Mouse (Mus musculus) embryonic stem cell, embryonic (primary cell): Measurements from ENCODE around the gene Slc9a3r1.

Experiments used
- CTCF ChIA-PET, 4 experiments: fragments of 300-600 bp in 2 of 4; fragments of 350-600 bp in 2 of 4; sonication (Branson Sonifier 250); formaldehyde crosslinking; loops; one replicate each; lab custom pipeline; 2022; ENCODE audit warnings: inconsistent platforms in 2 of 4; lab: Charles Lee
- POLR2A ChIA-PET, 4 experiments: fragments of 300-600 bp in 2 of 4; fragments of 350-600 bp in 2 of 4; sonication (Branson Sonifier 250); formaldehyde crosslinking; loops; one replicate each; lab custom pipeline; 2022; ENCODE audit warnings: antibody characterized with exemption in 4 of 4, inconsistent platforms in 1 of 4; lab: Charles Lee

Slc9a3r1 gene

DNA sequence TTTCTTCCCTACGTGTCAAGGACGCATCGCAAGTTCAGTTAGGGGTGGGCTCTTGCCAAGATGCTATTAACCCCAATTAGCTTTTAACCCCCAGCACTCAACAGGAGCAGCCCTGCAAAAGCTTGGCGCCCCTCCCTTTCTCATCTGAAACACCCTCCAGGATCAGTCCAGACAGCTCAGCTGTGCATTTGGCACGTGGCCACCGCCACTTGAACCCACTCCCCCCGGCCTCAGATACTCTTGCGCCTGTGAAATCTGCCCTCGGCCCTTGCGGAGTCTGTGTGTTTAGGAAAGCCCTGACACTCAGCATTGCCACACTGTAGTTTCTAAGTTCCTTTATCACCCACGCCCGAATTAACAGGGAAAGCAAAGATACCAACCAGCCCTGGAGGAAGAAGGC is 58.9 kb downstream of the Slc9a3r1 start:
- ChIA-PET POLR2A (interaction anchor here in 2 of 4 experiments (0.6 to 10.9 kb wide), 6 partner anchors 10 to 44 kb away, joined by 3 to 179 read pairs (median 4); no protein-coding TSS in a partner anchor), CTCF (interaction anchor here in 2 of 4 experiments (0.9 to 6.1 kb wide), 4 partner anchors 20 to 118 kb away, joined by 4 to 122 read pairs (median 4); partner anchors contain the start of gene Grin2c (in 1 of the 2))

DNA sequence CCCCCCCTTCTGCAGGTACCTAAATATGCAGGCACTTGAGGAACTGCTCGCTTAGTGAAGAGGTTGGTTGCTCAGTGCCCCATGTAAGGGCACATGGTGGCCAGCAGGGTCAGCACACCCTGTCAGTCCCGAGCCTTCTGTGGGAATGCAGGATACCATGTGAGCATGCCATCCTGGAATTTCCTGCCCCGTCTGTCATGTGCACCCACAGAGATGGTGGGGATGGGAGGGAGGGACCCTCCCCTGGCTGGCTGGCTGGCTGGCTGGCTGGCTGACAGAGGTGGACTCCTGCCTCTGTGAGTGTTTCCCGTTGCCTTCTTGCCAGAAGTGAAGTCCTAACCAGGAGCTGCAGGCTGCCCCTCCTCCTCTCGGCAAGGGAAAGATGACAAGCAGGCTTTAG is 59.4 kb downstream of the Slc9a3r1 start:
- CTCF ChIA-PET: interaction anchor here in 2 of 4 experiments (1.0 to 6.1 kb wide), 5 partner anchors 10 to 62 kb away, joined by 4 to 122 read pairs (median 4); partner anchors contain the start of gene Grin2c (in 1 of the 2)
- POLR2A ChIA-PET: interaction anchor here in 2 of 4 experiments (0.6 to 10.9 kb wide), 6 partner anchors 16 to 190 kb away, joined by 3 to 179 read pairs (median 4); partner anchors contain the start of gene Slc9a3r1 (in 1 of the 2)

- ChIA-PET CTCF (interaction anchor here in 3 of 4 experiments (1.0 to 6.1 kb wide), 10 partner anchors 9 to 63 kb away, joined by 4 to 122 read pairs (median 20); partner anchors contain the start of genes Grin2c (in 2 of the 3) and Fdxr (in 1 of the 3)), POLR2A (interaction anchor here in 2 of 4 experiments (1.1 to 10.9 kb wide), 7 partner anchors 9 to 61 kb away, joined by 3 to 179 read pairs (median 6); partner anchors contain the start of genes Grin2c (in 1 of the 2), Nat9 (in 1 of the 2), Slc9a3r1 (in 1 of the 2) and Tmem104 (in 1 of the 2))
These were observed 60.3 kb downstream of the Slc9a3r1 start for GRCm38 (mm10) chr11:115223451-115223850.

GRCm38 (mm10) chr11:115223877-115224276 is 60.7 kb downstream of the Slc9a3r1 start:
- POLR2A ChIA-PET: interaction anchor here in 2 of 4 experiments (1.1 to 10.9 kb wide), 8 partner anchors 9 to 61 kb away, joined by 3 to 179 read pairs (median 11); partner anchors contain the start of genes Fdxr (in 1 of the 2), Grin2c (in 1 of the 2), Nat9 (in 1 of the 2) and Slc9a3r1 (in 1 of the 2)
- CTCF ChIA-PET: interaction anchor here (1.0 to 6.1 kb wide), 14 partner anchors 9 to 66 kb away, joined by 3 to 122 read pairs (median 16); partner anchors contain the start of genes Grin2c (in 2 of the 4) and Fdxr (in 1 of the 4)

- CTCF ChIA-PET: interaction anchor here (0.5 to 6.1 kb wide), 128 partner anchors 8 to 1868 kb away, joined by 3 to 122 read pairs (median 4); partner anchors contain the start of genes Fdxr (in 3 of the 4), Grin2c (in 3 of the 4), Slc9a3r1 (in 3 of the 4) and Nat9 (in 2 of the 4)
- POLR2A ChIA-PET: interaction anchor here in 3 of 4 experiments (0.6 to 10.9 kb wide), 41 partner anchors 9 to 299 kb away, joined by 3 to 179 read pairs (median 5); partner anchors contain the start of genes Grin2c (in 3 of the 3), Fdxr (in 2 of the 3), Nat9 (in 1 of the 3) and Slc9a3r1 (in 1 of the 3)
These were observed 61.7 kb downstream of the Slc9a3r1 start for GRCm38 (mm10) chr11:115224889-115225288.

DNA sequence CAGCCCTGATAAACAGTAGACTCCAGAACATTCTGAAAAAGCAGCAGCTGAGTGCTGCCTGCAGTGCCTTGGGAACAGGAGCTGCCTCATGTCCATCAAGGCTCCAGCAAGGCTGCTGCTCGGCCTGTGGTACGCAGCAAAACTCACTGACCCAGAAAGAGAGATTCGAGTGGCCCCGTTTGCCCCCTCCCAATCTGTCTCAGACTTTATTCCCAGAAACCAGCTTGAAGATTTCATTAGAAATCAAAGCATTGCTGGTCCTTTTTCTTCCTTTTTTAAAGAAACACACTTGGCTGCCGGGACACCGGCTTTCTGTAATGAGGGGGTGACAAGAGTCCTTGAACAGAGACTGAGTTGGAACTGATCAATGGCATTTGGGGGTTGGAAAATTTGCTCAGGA is 62.2 kb downstream of the Slc9a3r1 start:
- ChIA-PET CTCF (interaction anchor here (0.5 to 6.1 kb wide), 119 partner anchors 8 to 1867 kb away, joined by 3 to 122 read pairs (median 5); partner anchors contain the start of genes Fdxr (in 3 of the 4), Grin2c (in 3 of the 4), Slc9a3r1 (in 3 of the 4) and Nat9 (in 2 of the 4)), POLR2A (interaction anchor here in 3 of 4 experiments (0.6 to 10.9 kb wide), 44 partner anchors 8 to 121 kb away, joined by 3 to 179 read pairs (median 5); partner anchors contain the start of genes Grin2c (in 3 of the 3), Fdxr (in 2 of the 3), Nat9 (in 1 of the 3) and Slc9a3r1 (in 1 of the 3))

DNA sequence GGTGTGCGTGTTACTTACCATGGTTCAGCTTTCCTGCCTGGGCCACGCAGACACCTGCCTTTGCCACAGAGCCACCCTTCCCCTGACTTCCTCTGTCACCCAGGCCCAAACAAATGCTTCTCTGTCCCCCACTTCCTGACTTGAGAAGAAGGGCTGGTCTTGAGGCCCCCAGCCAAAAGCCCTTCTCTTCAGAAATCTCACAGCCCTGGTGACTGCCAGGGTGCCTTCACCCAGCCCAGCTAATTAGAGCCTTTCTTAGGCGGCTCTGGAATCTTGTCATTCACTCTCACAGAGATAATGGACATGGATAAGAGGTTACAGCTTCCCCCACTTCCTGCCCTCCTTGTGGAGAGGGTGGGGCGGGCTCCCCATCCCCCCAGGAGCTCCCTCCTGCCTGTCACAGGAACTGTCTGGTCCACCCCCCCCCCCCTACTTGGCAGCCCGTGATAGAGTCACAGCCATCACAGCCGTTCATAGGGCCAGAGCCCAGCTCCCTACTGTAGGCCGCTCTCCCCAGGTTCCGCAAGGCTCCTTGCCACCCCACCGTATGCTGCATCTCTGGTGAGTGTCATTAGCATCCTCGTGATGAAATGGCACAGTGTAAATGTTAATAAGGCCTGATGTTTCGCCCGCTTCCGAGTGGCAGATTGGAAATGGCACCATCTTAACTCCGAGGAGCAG is 63.8 kb downstream of the Slc9a3r1 start:
- CTCF ChIA-PET: interaction anchor here (0.6 to 6.1 kb wide), 12 partner anchors 10 to 427 kb away, joined by 3 to 122 read pairs (median 4); partner anchors contain the start of gene Grin2c (in 3 of the 4)
- POLR2A ChIA-PET: interaction anchor here (0.6 to 10.9 kb wide), 28 partner anchors 8 to 303 kb away, joined by 3 to 179 read pairs (median 4); partner anchors contain the start of genes Fdxr (in 2 of the 4) and Grin2c (in 2 of the 4)

DNA sequence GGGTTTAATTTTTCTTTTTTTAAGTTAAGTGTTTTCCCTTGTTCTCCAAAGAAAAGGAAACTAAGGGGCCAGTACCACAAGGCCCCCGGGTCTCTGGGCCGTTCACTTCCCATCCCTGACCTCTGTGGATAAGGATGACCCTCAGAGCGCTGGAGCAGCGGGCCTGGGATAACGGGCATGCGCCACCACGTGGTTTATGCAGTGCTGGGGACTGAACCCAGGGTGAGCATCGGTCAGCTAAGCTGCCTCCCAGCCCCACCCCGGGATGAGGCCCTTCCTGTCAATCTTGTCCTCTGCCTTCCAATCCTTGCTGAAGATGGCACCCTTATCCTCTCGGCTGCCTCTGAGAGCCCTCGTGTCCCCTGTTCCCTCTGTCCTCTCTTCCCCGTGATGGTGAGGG is 64.5 kb downstream of the Slc9a3r1 start:
- CTCF ChIA-PET: interaction anchor here in 2 of 4 experiments (0.6 to 6.1 kb wide), 7 partner anchors 14 to 144 kb away, joined by 3 to 122 read pairs (median 14); partner anchors contain the start of gene Grin2c (in 2 of the 2)
- POLR2A ChIA-PET: interaction anchor here (0.7 to 10.9 kb wide), 20 partner anchors 9 to 76 kb away, joined by 3 to 179 read pairs (median 8); partner anchors contain the start of genes Grin2c (in 2 of the 4) and Fdxr (in 1 of the 4)

GRCm38 (mm10) chr11:115228430-115228829 is 65.3 kb downstream of the Slc9a3r1 start:
- ChIA-PET POLR2A (interaction anchor here (0.5 to 10.9 kb wide), 31 partner anchors 8 to 489 kb away, joined by 3 to 179 read pairs (median 5); partner anchors contain the start of genes Fdxr (in 3 of the 4), Fads6 (in 1 of the 4), Grin2c (in 1 of the 4) and Nat9 (in 1 of the 4)), CTCF (interaction anchor here in 3 of 4 experiments (0.6 to 3.6 kb wide), 10 partner anchors 18 to 109 kb away, joined by 3 to 14 read pairs (median 4); partner anchors contain the start of gene Grin2c (in 1 of the 3))

DNA sequence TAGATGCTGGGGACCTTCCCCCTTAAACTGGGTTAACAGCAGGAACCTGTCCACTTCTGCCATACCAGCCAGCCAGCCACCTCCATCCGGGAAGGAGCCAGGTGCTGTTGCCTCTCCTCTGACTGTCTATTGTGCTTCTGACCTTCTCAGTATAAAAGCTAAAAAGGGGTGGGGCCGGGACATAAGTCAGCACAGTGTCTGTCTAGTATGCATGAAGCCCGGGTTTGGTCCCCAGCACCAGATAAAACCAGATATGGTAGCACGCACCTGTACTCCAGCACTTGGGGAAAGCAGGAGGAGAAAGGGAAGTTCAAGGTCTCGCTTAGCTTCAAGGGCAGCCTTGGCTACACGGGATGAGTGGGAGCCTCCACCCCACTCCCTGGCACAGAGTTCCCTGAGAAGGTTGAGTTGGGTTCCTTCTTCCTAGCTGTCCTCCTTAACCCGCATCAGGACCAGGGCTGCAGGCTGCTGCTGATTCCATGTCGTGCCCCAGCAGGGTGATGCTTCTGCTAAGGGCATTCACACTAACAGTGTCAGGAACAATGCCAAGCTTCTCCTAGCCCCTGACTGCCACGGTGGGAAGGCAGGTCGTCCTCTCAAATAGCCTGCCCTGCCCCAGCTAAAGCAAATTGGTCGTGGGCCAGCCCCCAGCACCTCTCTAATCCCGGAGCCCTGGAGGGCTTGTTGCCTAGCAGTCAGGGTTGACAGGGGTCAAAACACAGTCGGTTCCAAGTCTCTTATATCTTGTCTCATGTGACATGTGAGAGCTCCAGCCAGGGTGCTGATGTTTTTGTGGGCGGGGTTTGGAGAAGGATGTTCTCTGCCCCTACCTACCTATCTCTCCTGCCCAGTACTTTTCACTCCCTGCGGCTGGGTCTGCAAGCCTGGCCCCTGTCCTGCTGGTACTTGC is 66.1 kb downstream of the Slc9a3r1 start:
- CTCF ChIA-PET: interaction anchor here in 3 of 4 experiments (0.5 to 3.6 kb wide), 21 partner anchors 11 to 493 kb away, joined by 3 to 14 read pairs (median 3); partner anchors contain the start of genes Fdxr (in 1 of the 3), Grin2c (in 1 of the 3), Nt5c (in 1 of the 3) and Ush1g (in 1 of the 3)
- POLR2A ChIA-PET: interaction anchor here (0.5 to 10.9 kb wide), 52 partner anchors 7 to 799 kb away, joined by 3 to 179 read pairs (median 4); partner anchors contain the start of genes Fdxr (in 3 of the 4), Grin2c (in 3 of the 4), Fads6 (in 1 of the 4) and H3f3b (in 1 of the 4)
